Comparison of ENCODE assay signal across 1 mouse cellular context in genomic region chr11:83641216-83641615, GRCm38 (mm10).
TF ChIP-seq lines count a peak whose summit lies in the region.

No protein-coding gene starts in this region.

TF ChIP-seq in MEL, 35 proteins besides CTCF, POLR2A, EP300 and RAD21:
- TF ChIP-seq POLR2AphosphoS2 (IDR thresholded peaks at IDR 0.05; ENCODE audit: low read length): no peak
- TF ChIP-seq GATA1 (IDR thresholded peaks at IDR 0.05; ENCODE audit: low read depth, low read length): peak; percentile 60
- no peak for TF ChIP-seq MYC (IDR thresholded peaks at IDR 0.05; ENCODE audit: low read depth, low read length)
- 0 out of 2 replicates have a peak, but pooled peaks have one; percentile 29 for TF ChIP-seq ETS1 (IDR thresholded peaks at IDR 0.05; ENCODE audit: low read depth, low read length)
- TF ChIP-seq TBP (IDR thresholded peaks at IDR 0.05; ENCODE audit: low read depth, low read length): no peak
- TF ChIP-seq NELFE (IDR thresholded peaks at IDR 0.05; ENCODE audit: low read depth, low read length): no peak
- no peak for TF ChIP-seq GABPA (IDR thresholded peaks at IDR 0.05; ENCODE audit: low read depth, low read length)
